Mouse (Mus musculus) embryonic facial prominence, embryonic 15.5 days (tissue): ENCODE results near the gene Ear1. TPM values are rescaled to one million over a fixed set of nuclear protein-coding genes. Genes with fewer than 3 reads are reported as not detected.
"Not testable (repeated sequence)": the region's sequence is repeated elsewhere in the genome, so short reads cannot be mapped to it uniquely, and the experiment has no call there.

Source experiments
- ATAC-seq: fragments of 200-750 bp; cut with Nextera tagmentation; 2 replicates; pipeline ENCODE4 v1.8.0; 2017; ENCODE audit warnings: low read depth, moderate TSS enrichment; ENCODE audit not compliant: insufficient number of reproducible peaks, low FRiP score, low TSS enrichment
- H3K27ac ChIP-seq: fragments of 300-500 bp; sonication (generic); replicated peaks from 2 replicates; pipeline ENCODE4 v1.5.1; 2015; ENCODE audit warnings: mild to moderate bottlenecking, inconsistent platforms
- H3K27me3 ChIP-seq: fragments of 300-500 bp; sonication (generic); 2 replicates; pipeline ENCODE4 v1.6.1; 2015; ENCODE audit warnings: inconsistent platforms
- H3K36me3 ChIP-seq: fragments of 300-500 bp; sonication (generic); 2 replicates; pipeline ENCODE4 v1.6.1; 2015; ENCODE audit warnings: mild to moderate bottlenecking, inconsistent platforms
- H3K4me1 ChIP-seq: fragments of 300-500 bp; sonication (generic); 2 replicates; pipeline ENCODE4 v1.6.1; 2015; ENCODE audit warnings: inconsistent platforms
- H3K4me2 ChIP-seq: fragments of 300-500 bp; sonication (generic); replicated peaks from 2 replicates; pipeline ENCODE4 v1.6.1; 2015; ENCODE audit warnings: mild to moderate bottlenecking, inconsistent platforms
- H3K4me3 ChIP-seq: fragments of 300-500 bp; sonication (generic); replicated peaks from 2 replicates; pipeline ENCODE4 v1.5.1; 2015; ENCODE audit warnings: mild to moderate bottlenecking, inconsistent platforms
- H3K9ac ChIP-seq: fragments of 300-500 bp; sonication (generic); 2 replicates; pipeline ENCODE4 v1.6.1; 2015; ENCODE audit warnings: inconsistent platforms
- H3K9me3 ChIP-seq: fragments of 300-500 bp; sonication (generic); replicated peaks from 2 replicates; pipeline ENCODE4 v1.6.1; 2016; ENCODE audit warnings: inconsistent platforms
- WGBS: fragments of 180-500 bp; shearing (Covaris S2); methylation state at CpG from one replicate; pipeline ENCODE4 v1.1.7; 2015; 5-methylcytosine and 5-hydroxymethylcytosine counted together
- polyA plus RNA-seq: library from polyadenylated mRNA; unstranded; fragments of >200 nt; fragmentation: Nextera tagmentation; extraction: Ambion mirVana; gene quantifications from 2 replicates; pipeline ENCODE4 v1.2.1, GENCODE M21; 2015

Gene Ear1
- polyA plus RNA-seq, 1 experiment from 2014 or later: 0.24 TPM

DNA sequence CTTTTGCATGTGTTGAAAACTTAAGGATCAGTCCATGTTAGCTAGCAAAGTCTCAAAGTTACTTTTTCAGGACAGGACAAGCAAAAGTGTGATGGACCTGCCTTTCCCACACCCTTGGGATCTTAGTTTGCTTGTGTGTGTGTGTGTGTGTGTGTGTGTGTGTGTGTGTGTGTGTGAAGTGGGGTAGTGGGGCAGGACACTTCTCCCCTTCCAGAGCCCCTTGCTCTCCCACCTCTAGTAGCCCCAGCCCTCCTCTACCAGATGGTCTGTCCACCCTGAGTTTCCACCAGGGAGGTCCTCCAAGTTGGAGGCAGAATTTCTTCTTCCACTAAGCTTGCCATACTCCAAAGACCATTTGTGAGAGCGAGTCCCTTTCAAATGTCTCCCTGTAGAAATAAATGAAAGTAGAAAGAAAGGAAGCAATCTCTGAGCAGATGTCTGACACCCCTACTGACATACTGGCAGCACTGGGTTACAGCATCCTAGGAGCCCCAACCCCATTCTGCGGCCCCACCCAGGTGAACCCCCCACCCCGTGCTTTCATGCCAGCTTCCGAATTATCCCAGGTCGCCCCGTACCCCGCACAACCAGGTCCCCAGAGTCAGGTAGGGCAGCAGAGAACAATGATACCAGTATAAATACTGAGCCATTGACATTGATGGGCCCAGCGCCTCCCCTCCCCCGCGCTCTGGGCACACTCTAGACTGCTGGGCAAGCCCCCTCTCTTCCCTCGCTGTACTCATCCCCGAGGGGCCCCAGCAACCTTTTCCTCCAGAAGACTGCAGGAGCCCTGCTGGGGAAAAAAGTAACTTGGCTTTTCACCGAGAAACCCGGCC lies 79.0 kb downstream of the Ear1 start:
- Histone ChIP-seq H3K9me3 (no peaks in the 10 kb centered on the region), H3K27me3 (no peaks in the 10 kb centered on the region), H3K27ac (no peak overlapping the region), H3K4me3 (peak overlapping the region; percentile 24), H3K36me3 (no peaks in the 10 kb centered on the region), H3K4me1 (no peaks in the 10 kb centered on the region), H3K9ac (no peak overlapping the region), H3K4me2 (peak overlapping the region; percentile 48)
- ATAC-seq: no peak
- 24% methylated on average over 14 of the region's 14 CpGs for WGBS

DNA sequence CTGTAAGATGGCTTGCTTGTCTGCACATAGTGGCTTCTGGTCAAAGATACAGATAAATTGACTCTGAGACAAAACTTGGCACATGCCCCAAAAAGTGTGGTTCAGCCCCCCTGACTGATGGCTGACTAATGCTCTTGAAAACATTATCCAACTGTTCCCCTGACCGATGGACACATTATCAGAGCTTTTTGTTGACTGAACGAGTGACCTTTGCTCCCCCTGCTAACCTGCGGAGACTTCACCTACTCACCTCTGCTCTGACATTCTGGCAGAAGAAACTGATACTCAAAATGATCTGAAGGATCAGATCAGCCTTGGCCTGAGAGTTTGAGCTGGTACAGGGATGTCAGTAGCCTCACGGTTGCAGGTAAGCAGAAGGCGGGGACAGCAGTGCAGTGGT lies 81.5 kb downstream of the Ear1 start:
- not testable (repeated sequence) for H3K9ac ChIP-seq, H3K27me3 ChIP-seq
- WGBS: 67% methylated on average over 5 of the region's 5 CpGs

DNA sequence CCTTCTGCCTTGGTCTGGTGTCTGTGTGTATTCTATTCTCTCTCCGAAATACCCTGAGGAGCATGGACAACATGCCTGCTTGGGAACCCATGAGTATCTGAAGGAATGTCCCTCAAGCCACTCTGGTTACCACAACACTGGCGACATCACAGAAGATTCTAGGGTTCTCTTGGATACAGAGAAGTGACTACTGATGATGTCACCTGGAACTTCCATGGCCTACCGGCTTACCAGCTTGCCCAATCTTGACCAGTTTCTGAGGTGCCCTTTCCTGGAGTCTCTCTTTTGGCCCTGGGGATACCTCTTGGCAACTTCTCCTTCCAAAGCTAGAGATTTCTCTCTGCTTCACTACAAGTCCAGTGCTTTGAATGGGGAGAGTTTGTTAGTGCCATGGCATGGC lies 90.7 kb downstream of the Ear1 start, which contains the start of gene Gm8180:
Gene Gm8180, minus strand, starts transcription at position 101 of the 400 bp plus-strand sequence.
- H3K9me3 ChIP-seq, H3K36me3 ChIP-seq, ATAC-seq, H3K4me1 ChIP-seq, H3K4me2 ChIP-seq, H3K9ac ChIP-seq, H3K27me3 ChIP-seq, H3K27ac ChIP-seq, H3K4me3 ChIP-seq: not testable (repeated sequence)
- 89% methylated on average over 3 of the region's 3 CpGs for WGBS

More for the DNA sequence above, 81.5 kb downstream of the Ear1 start:
- H3K9me3 ChIP-seq, ATAC-seq, H3K27ac ChIP-seq, H3K36me3 ChIP-seq, H3K4me1 ChIP-seq, H3K4me2 ChIP-seq, H3K4me3 ChIP-seq: not testable (repeated sequence)

Other genes with a start within 250 kb of the Ear1 start
- not detected in 2 replicates for gene Gm8165, start 198.3 kb downstream of the Ear1 start, polyA plus RNA-seq
- 0.75 and 0.76 TPM in 2 replicates for gene Gm7324, start 177.7 kb downstream of the Ear1 start, polyA plus RNA-seq
- gene Gm16506, start 148.0 kb downstream of the Ear1 start, polyA plus RNA-seq: not detected in 2 replicates
- not detected in 2 replicates for gene Gm6526, start 127.7 kb downstream of the Ear1 start, polyA plus RNA-seq
- not detected in 2 replicates for gene Gm8180, start 90.8 kb downstream of the Ear1 start, polyA plus RNA-seq
- not detected in 2 replicates for gene Ear10, start 48.0 kb upstream of the Ear1 start, polyA plus RNA-seq
- gene Gm8113, start 49.9 kb upstream of the Ear1 start, polyA plus RNA-seq: 5.5 and 5.9 TPM in 2 replicates
- gene Ang5, start 81.6 kb upstream of the Ear1 start, polyA plus RNA-seq: not detected in 2 replicates
- not detected in 2 replicates for gene Ang6, start 126.8 kb upstream of the Ear1 start, polyA plus RNA-seq
- 0.25 and 0.48 TPM in 2 replicates for gene Ear2, start 227.1 kb upstream of the Ear1 start, polyA plus RNA-seq
- not detected in 2 replicates for gene Gm3327, start 248.3 kb upstream of the Ear1 start, polyA plus RNA-seq